Mouse (Mus musculus) left cerebral cortex, postnatal 36 days (tissue): ENCODE data around the gene Gm42417. TPM values are rescaled to one million over a fixed set of nuclear protein-coding genes. Genes with fewer than 3 reads are reported as not detected.

ENCODE experiments used
- DNase-seq, 2 experiments: peaks; one replicate each; pipeline ENCODE4 v3.0.0; 2021 to 2022; ENCODE audit warnings: low spot score in 2 of 2, mixed read lengths in 1 of 2
- intact Hi-C: fragments of 180-260 bp; cut with DNase I; formaldehyde crosslinking; loops from one replicate; pipeline ENCODE4 v1.15.1; 2025
- microRNA-seq: library from miRNA; unstranded; fragments of <30 nt; microRNA quantifications from one replicate; pipeline ENCODE4 v1.2.0, GENCODE M21; 2022
- total RNA-seq, 2 experiments: library from RNA; stranded (reverse); gene quantifications; 2 replicates each; pipeline ENCODE4 v1.2.3; 2021

Gm42417 gene
- total RNA-seq, 2 experiments from 2014 or later = not detected

- intact Hi-C loops = loop anchor here (10.0 kb wide), 1 partner anchor 168 kb away; no protein-coding TSS in a partner anchor
- no peak for DNase-seq
These were observed 46.7 kb downstream of the Gm42417 start for GRCm38 (mm10) chr1:36492416-36493139.

- intact Hi-C loops = loop anchor here (10.0 kb wide), 1 partner anchor 165 kb away; no protein-coding TSS in a partner anchor
- DNase-seq = no peak
These were observed 49.6 kb downstream of the Gm42417 start for GRCm38 (mm10) chr1:36489661-36490060.

GRCm38 (mm10) chr1:36487111-36487510, 52.1 kb downstream of the Gm42417 start:
- intact Hi-C loops = no loop called here
- no peak for DNase-seq

DNA sequence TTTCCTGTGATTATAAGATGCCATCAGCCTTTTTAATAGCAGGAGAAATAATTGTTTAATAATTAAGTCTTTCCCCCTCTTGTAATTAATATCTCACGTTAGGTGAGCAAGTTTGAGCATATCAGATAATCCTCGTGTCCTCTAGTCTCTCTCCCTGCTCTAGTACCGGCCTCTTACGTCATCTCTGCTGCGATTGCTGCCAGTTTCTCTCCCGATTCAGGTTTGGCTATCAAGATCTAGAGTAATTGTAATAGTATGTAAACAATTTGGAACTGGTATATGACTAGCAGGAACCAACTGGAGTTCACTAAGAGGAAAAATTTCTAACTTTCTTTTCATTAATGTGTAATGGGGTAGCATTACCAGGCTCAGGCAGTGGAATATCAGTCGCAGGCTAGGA, 54.1 kb downstream of the Gm42417 start:
- DNase-seq = no peak
- intact Hi-C loops = no loop called here

GRCm38 (mm10) chr1:36483825-36484224, 55.4 kb downstream of the Gm42417 start:
- intact Hi-C loops = no loop called here
- no peak for DNase-seq

Small RNA genes lying within 50 kb of the gene (microRNA-seq; reads per million reads assigned to microRNA genes)
- gene Gm47280 = not detected

Other genes starting within 250 kb of the Gm42417 start
- 10 to 100 TPM; 14.5 to 14.8 TPM for gene Arid5a, start 231.7 kb downstream of the Gm42417 start, total RNA-seq
- 10 to 100 TPM; 53.5 to 65.2 TPM for gene Kansl3, start 170.2 kb downstream of the Gm42417 start, total RNA-seq
- not detected for gene Fer1l5, start 167.1 kb downstream of the Gm42417 start, total RNA-seq
- 10 to 100 TPM; 34.3 to 43.6 TPM for gene Lman2l, start 94.2 kb downstream of the Gm42417 start, total RNA-seq
- 10 to 100 TPM; 13.3 to 14.0 TPM for gene Cnnm4, start 67.8 kb downstream of the Gm42417 start, total RNA-seq
- 10 to 100 TPM; 30.4 to 32.9 TPM for gene Cnnm3, start 27.6 kb downstream of the Gm42417 start, total RNA-seq
- 1 to 10 TPM; 3.1 to 9.6 TPM for gene Ankrd23, start 2.5 kb downstream of the Gm42417 start, total RNA-seq
- 10 to 100 TPM; 11.9 to 15.8 TPM for gene Ankrd39, start 8.0 kb upstream of the Gm42417 start, total RNA-seq
- 10 to 100 TPM; 15.8 to 16.4 TPM for gene Sema4c, start 18.9 kb upstream of the Gm42417 start, total RNA-seq
- gene Fam178b, start 143.8 kb upstream of the Gm42417 start, total RNA-seq = not detected
- gene Cox5b, start 152.0 kb upstream of the Gm42417 start, total RNA-seq = 100 to 1,000 TPM; 579 to 668 TPM
- 1 to 10 TPM; 1.1 to 2.6 TPM for gene 4933424G06Rik, start 170.7 kb upstream of the Gm42417 start, total RNA-seq
- 100 to 1,000 TPM; 336 to 347 TPM for gene Actr1b, start 175.0 kb upstream of the Gm42417 start, total RNA-seq
- 1 to 10 TPM; 1.2 to 1.3 TPM for gene Zap70, start 222.4 kb upstream of the Gm42417 start, total RNA-seq